Mouse (Mus musculus) MEL (cell line): ENCODE data around the gene Rps6ka1. TPM values are rescaled to one million over a fixed set of nuclear protein-coding genes. Genes with fewer than 3 reads are reported as not detected.

Experiments
- DNase-seq: peaks from one replicate; pipeline ENCODE4 v3.0.0; 2011; ENCODE audit warnings: low read depth, low spot score
- H3K27ac ChIP-seq: 2 replicates; pipeline ENCODE4 v1.5.1; 2012; ENCODE audit warnings: low read depth, mild to moderate bottlenecking, control low read depth, low read length, moderate library complexity; ENCODE audit not compliant: control insufficient read depth
- H3K27me3 ChIP-seq, 2 experiments: fragments of 150-350 bp in 1 of 2; sonication (generic) in 1 of 2; 2 replicates each; pipeline ENCODE4 v1.6.1; 2012; ENCODE audit warnings: low read length in 2 of 2, mild to moderate bottlenecking in 2 of 2, improper control_type of control experiment in 1 of 2, moderate library complexity in 1 of 2; ENCODE audit not compliant: insufficient read depth in 2 of 2, control insufficient read depth in 1 of 2
- H3K36me3 ChIP-seq, 2 experiments: 2 replicates each; pipeline ENCODE4 v1.6.1; 2012 to 2014; ENCODE audit warnings: low read length in 2 of 2, improper control_type of control experiment in 1 of 2, inconsistent platforms in 1 of 2, mild to moderate bottlenecking in 1 of 2; ENCODE audit not compliant: insufficient read depth in 2 of 2, control insufficient read depth in 1 of 2
- H3K4me1 ChIP-seq, 2 experiments: fragments of 150-350 bp in 1 of 2; sonication (generic) in 1 of 2; 2 replicates each; pipeline ENCODE4 v1.6.1; 2012; ENCODE audit warnings: low read length in 2 of 2, improper control_type of control experiment in 1 of 2, mild to moderate bottlenecking in 1 of 2; ENCODE audit not compliant: insufficient read depth in 2 of 2, control insufficient read depth in 1 of 2
- H3K4me3 ChIP-seq, 2 experiments: fragments of 150-350 bp in 1 of 2; sonication (generic) in 1 of 2; 2 replicates each; pipeline ENCODE4 v1.5.1; 2012; ENCODE audit warnings: low read depth in 2 of 2, low read length in 2 of 2, mild to moderate bottlenecking in 2 of 2, moderate library complexity in 2 of 2, control low read depth in 1 of 2, improper control_type of control experiment in 1 of 2; ENCODE audit not compliant: control insufficient read depth in 1 of 2, insufficient read depth in 1 of 2
- H3K79me2 ChIP-seq: 2 replicates; pipeline ENCODE4 v1.6.1; 2012; ENCODE audit warnings: mild to moderate bottlenecking, low read length, moderate library complexity; ENCODE audit not compliant: control insufficient read depth, poor library complexity, insufficient read depth
- H3K9ac ChIP-seq: 2 replicates; pipeline ENCODE4 v1.6.1; 2012; ENCODE audit warnings: low read depth, mild to moderate bottlenecking, control low read depth, low read length, moderate library complexity; ENCODE audit not compliant: control insufficient read depth, poor library complexity, severe bottlenecking
- H3K9me3 ChIP-seq: fragments of 150-350 bp; sonication (generic); replicated peaks from 2 replicates; pipeline ENCODE4 v1.6.1; 2012; ENCODE audit warnings: mild to moderate bottlenecking, low read length, improper control_type of control experiment, moderate library complexity; ENCODE audit not compliant: insufficient read depth
- BHLHE40 ChIP-seq: IDR thresholded peaks from 2 replicates; pipeline ENCODE4 v1.6.1; 2012; ENCODE audit warnings: low read depth, mild to moderate bottlenecking, inconsistent platforms, low read length, improper control_type of control experiment, borderline replicate concordance
- CHD1 ChIP-seq: IDR thresholded peaks from 2 replicates; pipeline ENCODE4 v1.6.1; 2012; ENCODE audit warnings: low read depth, mild to moderate bottlenecking, inconsistent platforms, low read length, improper control_type of control experiment
- CTCF ChIP-seq, 3 experiments: IDR thresholded peaks in 2 of 3; conservative IDR thresholded peaks in 1 of 3; 2 replicates each; pipeline ENCODE4 v1.5.1; 2011 to 2012; ENCODE audit warnings: low read length in 3 of 3, low read depth in 2 of 3, mild to moderate bottlenecking in 2 of 3, improper control_type of control experiment in 1 of 3, inconsistent platforms in 1 of 3, mixed read lengths in 1 of 3, moderate library complexity in 1 of 3; ENCODE audit not compliant: control insufficient read depth in 1 of 3, insufficient read depth in 1 of 3, poor library complexity in 1 of 3, severe bottlenecking in 1 of 3
- E2F4 ChIP-seq: IDR thresholded peaks from 2 replicates; pipeline ENCODE4 v1.6.1; 2011; ENCODE audit warnings: low read depth, low read length, improper control_type of control experiment, borderline replicate concordance
- ELF1 ChIP-seq: IDR thresholded peaks from 2 replicates; pipeline ENCODE4 v1.6.1; 2014; ENCODE audit warnings: low read depth, mild to moderate bottlenecking, inconsistent platforms, low read length, improper control_type of control experiment, moderate library complexity
- EP300 ChIP-seq, 2 experiments: IDR thresholded peaks; 2 replicates each; pipeline ENCODE4 v1.6.1; 2011; ENCODE audit warnings: improper control_type of control experiment in 2 of 2, low read length in 2 of 2, low read depth in 1 of 2, mild to moderate bottlenecking in 1 of 2
- ETS1 ChIP-seq: IDR thresholded peaks from 2 replicates; pipeline ENCODE4 v1.6.1; 2012; ENCODE audit warnings: low read depth, mild to moderate bottlenecking, inconsistent platforms, low read length, improper control_type of control experiment, moderate library complexity
- GABPA ChIP-seq: IDR thresholded peaks from 2 replicates; pipeline ENCODE4 v1.6.1; 2012; ENCODE audit warnings: low read depth, mild to moderate bottlenecking, inconsistent platforms, low read length, improper control_type of control experiment, moderate library complexity
- GATA1 ChIP-seq: IDR thresholded peaks from 2 replicates; pipeline ENCODE4 v1.6.1; 2011; ENCODE audit warnings: low read depth, low read length, improper control_type of control experiment
- HCFC1 ChIP-seq: IDR thresholded peaks from 2 replicates; pipeline ENCODE4 v1.6.1; 2012; ENCODE audit warnings: low read depth, mild to moderate bottlenecking, inconsistent platforms, low read length, improper control_type of control experiment, moderate library complexity
- JUND ChIP-seq: IDR thresholded peaks from 2 replicates; pipeline ENCODE4 v1.6.1; 2011; ENCODE audit warnings: low read depth, mild to moderate bottlenecking, improper control_type of control experiment, low read length
- KAT2A ChIP-seq: conservative IDR thresholded peaks from 2 replicates; pipeline ENCODE4 v1.6.1; 2012; ENCODE audit warnings: low read depth, low read length, improper control_type of control experiment, inconsistent platforms
- MAFK ChIP-seq: IDR thresholded peaks from 2 replicates; pipeline ENCODE4 v1.6.1; 2011; ENCODE audit warnings: low read depth, mild to moderate bottlenecking, low read length, improper control_type of control experiment, borderline replicate concordance
- MAX ChIP-seq: IDR thresholded peaks from 2 replicates; pipeline ENCODE4 v1.6.1; 2011; ENCODE audit warnings: low read length, improper control_type of control experiment
- MAZ ChIP-seq: IDR thresholded peaks from 2 replicates; pipeline ENCODE4 v1.6.1; 2012; ENCODE audit warnings: low read depth, mild to moderate bottlenecking, inconsistent platforms, low read length, improper control_type of control experiment
- MEF2A ChIP-seq: IDR thresholded peaks from 2 replicates; pipeline ENCODE4 v1.6.1; 2014; ENCODE audit warnings: low read depth, mild to moderate bottlenecking, inconsistent platforms, low read length, improper control_type of control experiment; ENCODE audit not compliant: poor library complexity, insufficient replicate concordance, severe bottlenecking; ENCODE audit errors: extremely low read depth
- MYB ChIP-seq: IDR thresholded peaks from 2 replicates; pipeline ENCODE4 v1.6.1; 2011; ENCODE audit warnings: mild to moderate bottlenecking, low read depth, low read length, improper control_type of control experiment
- MYC ChIP-seq: IDR thresholded peaks from 2 replicates; pipeline ENCODE4 v1.6.1; 2011; ENCODE audit warnings: low read depth, mild to moderate bottlenecking, low read length, improper control_type of control experiment, moderate library complexity
- NELFE ChIP-seq: IDR thresholded peaks from 2 replicates; pipeline ENCODE4 v1.6.1; 2011; ENCODE audit warnings: low read depth, low read length, improper control_type of control experiment
- NRF1 ChIP-seq: IDR thresholded peaks from 2 replicates; pipeline ENCODE4 v1.6.1; 2014; ENCODE audit warnings: low read depth, mild to moderate bottlenecking, inconsistent platforms, low read length, improper control_type of control experiment, moderate library complexity; ENCODE audit not compliant: poor library complexity, insufficient read depth, severe bottlenecking
- POLR2A ChIP-seq, 2 experiments: IDR thresholded peaks; 2 replicates each; pipeline ENCODE4 v1.6.1; 2011 to 2012; ENCODE audit warnings: low read length in 2 of 2, mild to moderate bottlenecking in 2 of 2, control low read depth in 1 of 2, improper control_type of control experiment in 1 of 2, low read depth in 1 of 2, moderate library complexity in 1 of 2; ENCODE audit not compliant: control insufficient read depth in 1 of 2, insufficient read depth in 1 of 2, poor library complexity in 1 of 2
- POLR2AphosphoS2 ChIP-seq: IDR thresholded peaks from 2 replicates; pipeline ENCODE4 v1.6.1; 2011; ENCODE audit warnings: low read length, improper control_type of control experiment
- POLR2AphosphoS5 ChIP-seq: IDR thresholded peaks from 2 replicates; pipeline ENCODE4 v1.6.1; 2012; ENCODE audit warnings: low read depth, borderline replicate concordance, mild to moderate bottlenecking, inconsistent platforms, low read length, moderate library complexity, mixed read lengths
- RAD21 ChIP-seq: IDR thresholded peaks from 2 replicates; pipeline ENCODE4 v1.6.1; 2011; ENCODE audit warnings: mild to moderate bottlenecking, low read depth, low read length, improper control_type of control experiment
- RCOR1 ChIP-seq: IDR thresholded peaks from 2 replicates; pipeline ENCODE4 v1.6.1; 2012; ENCODE audit warnings: low read depth, mild to moderate bottlenecking, inconsistent platforms, low read length, improper control_type of control experiment
- SIN3A ChIP-seq: IDR thresholded peaks from 2 replicates; pipeline ENCODE4 v1.6.1; 2012; ENCODE audit warnings: low read length, improper control_type of control experiment, inconsistent platforms
- SMC3 ChIP-seq: IDR thresholded peaks from 2 replicates; pipeline ENCODE4 v1.6.1; 2011; ENCODE audit warnings: low read depth, low read length, improper control_type of control experiment
- TBP ChIP-seq: IDR thresholded peaks from 2 replicates; pipeline ENCODE4 v1.8.0; 2011; ENCODE audit warnings: low read depth, low read length, improper control_type of control experiment
- TCF12 ChIP-seq: IDR thresholded peaks from 2 replicates; pipeline ENCODE4 v1.6.1; 2014; ENCODE audit warnings: low read depth, mild to moderate bottlenecking, inconsistent platforms, low read length, improper control_type of control experiment, moderate library complexity
- UBTF ChIP-seq: IDR thresholded peaks from 2 replicates; pipeline ENCODE4 v1.6.1; 2012; ENCODE audit warnings: low read depth, mild to moderate bottlenecking, inconsistent platforms, low read length, improper control_type of control experiment, moderate library complexity, borderline replicate concordance; ENCODE audit not compliant: insufficient read depth
- USF1 ChIP-seq: IDR thresholded peaks from 2 replicates; pipeline ENCODE4 v1.6.1; 2014; ENCODE audit warnings: low read depth, mild to moderate bottlenecking, inconsistent platforms, low read length, improper control_type of control experiment, moderate library complexity
- ZC3H11A ChIP-seq: IDR thresholded peaks from 2 replicates; pipeline ENCODE4 v1.6.1; 2012; ENCODE audit warnings: low read depth, mild to moderate bottlenecking, inconsistent platforms, low read length, improper control_type of control experiment
- ZKSCAN1 ChIP-seq: IDR thresholded peaks from 2 replicates; pipeline ENCODE4 v1.6.1; 2012; ENCODE audit warnings: low read depth, mild to moderate bottlenecking, inconsistent platforms, low read length, improper control_type of control experiment, moderate library complexity
- ZMIZ1 ChIP-seq: IDR thresholded peaks from 2 replicates; pipeline ENCODE4 v1.6.1; 2012; ENCODE audit warnings: low read depth, mild to moderate bottlenecking, inconsistent platforms, low read length, improper control_type of control experiment, moderate library complexity
- ZNF384 ChIP-seq: IDR thresholded peaks from 2 replicates; pipeline ENCODE4 v1.6.1; 2012; ENCODE audit warnings: low read depth, mild to moderate bottlenecking, inconsistent platforms, low read length, improper control_type of control experiment
- polyA plus RNA-seq, 2 experiments: library from polyadenylated mRNA; stranded (reverse) in 1 of 2; unstranded in 1 of 2; fragments of >175 nt in 1 of 2; fragments of >200 nt in 1 of 2; gene quantifications; 2 replicates each; pipeline versions ENCODE4 v1.2.1 to v1.2.4; 2012; ENCODE audit warnings: low replicate concordance in 2 of 2, low read depth in 1 of 2; ENCODE audit not compliant: insufficient read length in 2 of 2, insufficient read depth in 1 of 2, missing spikeins in 1 of 2
- total RNA-seq: library from RNA; depleted of rRNA; stranded (reverse); fragments of 300-350 nt; gene quantifications from 2 replicates; pipeline ENCODE4 v1.2.3, GENCODE M21; 2012

The Rps6ka1 gene
- total and polyA plus RNA-seq, 3 experiments: 45.3 to 68.9 TPM; not detected in 1

DNA sequence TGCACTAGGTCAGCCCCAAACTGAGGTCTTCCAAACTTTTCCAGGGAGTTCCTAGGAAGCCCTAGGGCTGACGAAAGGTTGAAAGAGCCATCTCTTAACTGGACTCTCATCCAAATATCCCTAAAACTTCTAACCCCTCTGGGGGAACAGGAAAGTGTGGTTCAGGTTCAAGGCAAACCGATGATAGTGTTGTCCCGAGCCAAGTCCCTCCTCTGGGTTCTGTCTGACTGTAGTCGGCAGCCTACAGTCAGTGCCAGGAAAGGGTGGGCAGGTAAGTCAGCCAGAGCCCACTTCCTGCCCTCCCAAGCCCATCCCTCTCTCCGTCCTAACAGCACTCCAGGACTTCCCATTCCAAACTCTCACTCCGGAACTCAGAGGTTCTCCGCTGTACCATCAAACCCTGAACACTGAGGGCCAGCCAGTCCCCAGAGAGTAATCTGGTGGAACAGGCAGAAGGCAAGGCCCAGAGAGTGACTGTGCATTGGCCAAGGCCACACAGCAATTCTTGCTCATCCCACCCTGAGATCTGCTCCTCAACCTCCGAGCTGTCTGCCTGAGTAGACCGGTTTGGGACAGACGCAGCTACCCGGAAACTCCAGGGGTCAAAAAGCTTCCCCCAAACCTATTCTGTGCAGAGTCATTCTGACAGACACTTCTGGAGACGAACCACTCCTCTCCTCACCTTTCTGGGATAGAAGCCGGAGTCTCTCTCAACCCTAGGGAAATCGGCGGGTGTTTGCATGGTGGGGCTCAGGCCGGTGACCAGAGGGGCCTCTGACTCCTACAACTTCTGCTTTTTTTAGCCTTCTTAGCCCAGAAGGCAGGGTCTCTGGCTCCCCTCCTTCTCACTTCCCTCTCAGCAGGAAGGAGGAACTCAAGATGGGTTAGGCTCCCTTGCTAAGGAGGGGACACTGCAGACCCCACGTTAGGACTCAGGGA is 13.4 kb downstream of the Rps6ka1 start:
- no peaks in the 10 kb centered on the region for H3K9me3 ChIP-seq
- H3K9ac ChIP-seq: peak overlapping the region; percentile 76
- H3K27ac ChIP-seq: peak overlapping the region; percentile 88
- peak overlapping the region; percentile 54 to 60 for H3K4me3 ChIP-seq
- H3K4me1 ChIP-seq: peaks cover 9 to 35% of the 10 kb centered on the region in 2 experiments
- H3K27me3 ChIP-seq: no peaks in the 10 kb centered on the region
- H3K36me3 ChIP-seq: peaks cover 0 to 19% of the 10 kb centered on the region in 2 experiments; a peak in 2 of 4 replicates
- peaks cover 2% of the 10 kb centered on the region for H3K79me2 ChIP-seq
- DNase-seq: peak; percentile 86
- no peak for TF ChIP-seq UBTF
- TF ChIP-seq E2F4: no peak
- 0 out of 2 replicates have a peak, but pooled peaks have one; percentile 15 for TF ChIP-seq TCF12
- no peak for TF ChIP-seq MAFK
- TF ChIP-seq USF1: no peak
- TF ChIP-seq KAT2A: no peak
- TF ChIP-seq MEF2A: no peak
- TF ChIP-seq ZNF384: no peak; the same call in 1 of the 2 replicates
- TF ChIP-seq CTCF (IDR thresholded peaks at IDR 0.05 in 2 of 3, conservative IDR thresholded peaks at IDR 0.05 in 1 of 3; ENCODE audit: control insufficient read depth in 1 of 3, insufficient read depth in 1 of 3, low read depth in 2 of 3, low read length in 3 of 3, poor library complexity in 1 of 3, severe bottlenecking in 1 of 3): no peak
- TF ChIP-seq GATA1: no peak
- TF ChIP-seq MAX: no peak
- no peak for TF ChIP-seq POLR2AphosphoS5
- peak; percentile 50; the same call in 1 of the 2 replicates for TF ChIP-seq NELFE
- TF ChIP-seq ELF1: 0 out of 2 replicates have a peak, but pooled peaks have one; percentile 20
- no peak for TF ChIP-seq NRF1
- TF ChIP-seq TBP: peak; percentile 67; the same call in 1 of the 2 replicates
- TF ChIP-seq MYB: no peak
- TF ChIP-seq ETS1: no peak
- TF ChIP-seq MYC: no peak
- no peak for TF ChIP-seq RCOR1
- 0 out of 2 replicates have a peak, but pooled peaks have one; percentile 31 for TF ChIP-seq ZMIZ1
- TF ChIP-seq SMC3: no peak
- peak in 1 of 2 experiments; percentile 53; a peak in 3 of 4 replicates for TF ChIP-seq EP300 (IDR thresholded peaks at IDR 0.05; ENCODE audit: low read depth in 1 of 2, low read length in 2 of 2)
- TF ChIP-seq CHD1: no peak
- peak in 1 of 2 experiments; percentile 68; a peak in 2 of 4 replicates for TF ChIP-seq POLR2A (IDR thresholded peaks at IDR 0.05; ENCODE audit: control insufficient read depth in 1 of 2, insufficient read depth in 1 of 2, low read depth in 1 of 2, low read length in 2 of 2, poor library complexity in 1 of 2)
- no peak for TF ChIP-seq ZKSCAN1
- no peak for TF ChIP-seq BHLHE40
- TF ChIP-seq HCFC1: peak; percentile 58; the same call in 1 of the 2 replicates
- TF ChIP-seq POLR2AphosphoS2: no peak
- TF ChIP-seq ZC3H11A: no peak
- no peak for TF ChIP-seq MAZ
- TF ChIP-seq JUND: no peak
- no peak for TF ChIP-seq RAD21
- no peak for TF ChIP-seq SIN3A
- no peak for TF ChIP-seq GABPA
